Mouse (Mus musculus): ENCODE results near the gene Cmss1. TPM values are rescaled to one million over a fixed set of nuclear protein-coding genes. Genes with fewer than 3 reads are reported as not detected.
A peak's percentile ranks its signal among the peaks of the same experiment; 100 is the strongest.

Cmss1 gene
- 26.5 TPM for polyA plus RNA-seq (2012; fragmentation: generic; extraction: Trizol)

- Histone ChIP-seq H3K4me2 (ENCODE audit: low read depth) (peak within 1 kb of the TSS; percentile 99), H3K36me3 (ENCODE audit: control insufficient read depth, insufficient read depth) (no peaks in the 10 kb centered on the region), H3K27me3 (ENCODE audit: control insufficient read depth, insufficient read depth, insufficient read length) (no peaks in the 10 kb centered on the region), H3K79me2 (ENCODE audit: control insufficient read depth, insufficient read depth) (peaks cover 3% of the 10 kb centered on the region), H3ac (ENCODE audit: control insufficient read depth, insufficient read length) (peak within 1 kb of the TSS; percentile 41), H3K4me3 (peak within 1 kb of the TSS; percentile 78)
- TF ChIP-seq CEBPB (IDR thresholded peaks at IDR 0.05; ENCODE audit: insufficient read depth, poor library complexity, severe bottlenecking), result peak; percentile 76
- TF ChIP-seq POLR2AphosphoS2 (IDR thresholded peaks at IDR 0.05; ENCODE audit: insufficient read length, low read depth), result peak; percentile 69
- no peak for TF ChIP-seq USF1 (IDR thresholded peaks at IDR 0.05; ENCODE audit: low read depth)
- peak; percentile 67 for TF ChIP-seq POLR2A (IDR thresholded peaks at IDR 0.05; ENCODE audit: insufficient read length, low read depth)
- peak in 2 of 3 experiments; percentile 4 to 18 for TF ChIP-seq MYOG (IDR thresholded peaks at IDR 0.05; ENCODE audit: control insufficient read depth in 1 of 3, insufficient read depth in 1 of 3, insufficient read length in 2 of 3, low read depth in 2 of 3)
- no peak for TF ChIP-seq REST (IDR thresholded peaks at IDR 0.05; ENCODE audit: insufficient read depth, insufficient read length)
- peak; percentile 97 for TF ChIP-seq MAX (IDR thresholded peaks at IDR 0.05; ENCODE audit: low read depth)
- TF ChIP-seq TCF12 (IDR thresholded peaks at IDR 0.05; ENCODE audit: insufficient read depth, poor library complexity, severe bottlenecking), result no peak
- peak; percentile 97 for TF ChIP-seq E2F4 (IDR thresholded peaks at IDR 0.05; ENCODE audit: insufficient read depth)
- peak in 2 of 3 experiments; percentile 2 to 34 for TF ChIP-seq MYOD1 (IDR thresholded peaks at IDR 0.05; ENCODE audit: control insufficient read depth in 1 of 3, insufficient read length in 2 of 3, low read depth in 2 of 3)
- peak; percentile 35 for TF ChIP-seq SRF (IDR thresholded peaks at IDR 0.05; ENCODE audit: control insufficient read depth, insufficient read length, low read depth)
These were observed at the start of gene Cmss1 for GRCm38 (mm10) chr16:57606444-57607227. TSS of gene Cmss1 (minus strand) at chr16:57606864.

GRCm38 (mm10) chr16:57649888-57650287, 43.2 kb upstream of the Cmss1 start:
- no peaks in the 10 kb centered on the region for H3K79me2 ChIP-seq (ENCODE audit: control insufficient read depth, insufficient read depth)

GRCm38 (mm10) chr16:57641346-57641885, 34.8 kb upstream of the Cmss1 start:
- Histone ChIP-seq H3K4me2 (ENCODE audit: low read depth) (no peak overlapping the region), H3K4me3 (no peak overlapping the region), H3K27me3 (ENCODE audit: control insufficient read depth, insufficient read depth, insufficient read length) (no peaks in the 10 kb centered on the region), H3K79me2 (ENCODE audit: control insufficient read depth, insufficient read depth) (no peaks in the 10 kb centered on the region), H3ac (ENCODE audit: control insufficient read depth, insufficient read length) (no peak overlapping the region), H3K36me3 (ENCODE audit: control insufficient read depth, insufficient read depth) (no peaks in the 10 kb centered on the region)
- TF ChIP-seq POLR2AphosphoS2 (IDR thresholded peaks at IDR 0.05; ENCODE audit: insufficient read length, low read depth), result no peak
- TF ChIP-seq E2F4 (IDR thresholded peaks at IDR 0.05; ENCODE audit: insufficient read depth), result no peak
- TF ChIP-seq USF1 (IDR thresholded peaks at IDR 0.05; ENCODE audit: low read depth), result no peak
- TF ChIP-seq POLR2A (IDR thresholded peaks at IDR 0.05; ENCODE audit: insufficient read length, low read depth), result no peak
- TF ChIP-seq REST (IDR thresholded peaks at IDR 0.05; ENCODE audit: insufficient read depth, insufficient read length), result no peak
- no peak for TF ChIP-seq CEBPB (IDR thresholded peaks at IDR 0.05; ENCODE audit: insufficient read depth, poor library complexity, severe bottlenecking)
- no peak for TF ChIP-seq TCF12 (IDR thresholded peaks at IDR 0.05; ENCODE audit: insufficient read depth, poor library complexity, severe bottlenecking)

More at GRCm38 (mm10) chr16:57649888-57650287, 43.2 kb upstream of the Cmss1 start:
- no peaks in the 10 kb centered on the region for H3K27me3 ChIP-seq (ENCODE audit: control insufficient read depth, insufficient read depth, insufficient read length)
- peak overlapping the region; percentile 25 for H3K4me2 ChIP-seq (ENCODE audit: low read depth)
- H3K4me3 ChIP-seq, result no peak overlapping the region
- H3ac ChIP-seq (ENCODE audit: control insufficient read depth, insufficient read length), result no peak overlapping the region
- TF ChIP-seq SRF (IDR thresholded peaks at IDR 0.05; ENCODE audit: control insufficient read depth, insufficient read length, low read depth) (no peak), CEBPB (IDR thresholded peaks at IDR 0.05; ENCODE audit: insufficient read depth, poor library complexity, severe bottlenecking) (no peak), TCF12 (IDR thresholded peaks at IDR 0.05; ENCODE audit: insufficient read depth, poor library complexity, severe bottlenecking) (no peak), USF1 (IDR thresholded peaks at IDR 0.05; ENCODE audit: low read depth) (peak; percentile 19), POLR2A (IDR thresholded peaks at IDR 0.05; ENCODE audit: insufficient read length, low read depth) (no peak), REST (IDR thresholded peaks at IDR 0.05; ENCODE audit: insufficient read depth, insufficient read length) (no peak), MYOD1 (IDR thresholded peaks at IDR 0.05; ENCODE audit: control insufficient read depth in 1 of 3, insufficient read length in 2 of 3, low read depth in 2 of 3) (no peak), TCF3 (IDR thresholded peaks at IDR 0.05; ENCODE audit: insufficient read length, low read depth) (no peak)
- H3K36me3 ChIP-seq (ENCODE audit: control insufficient read depth, insufficient read depth), result no peaks in the 10 kb centered on the region

- Histone ChIP-seq H3K27me3 (ENCODE audit: control insufficient read depth, insufficient read depth, insufficient read length) (no peaks in the 10 kb centered on the region), H3K79me2 (ENCODE audit: control insufficient read depth, insufficient read depth) (no peaks in the 10 kb centered on the region), H3K4me3 (no peak overlapping the region), H3ac (ENCODE audit: control insufficient read depth, insufficient read length) (no peak overlapping the region), H3K36me3 (ENCODE audit: control insufficient read depth, insufficient read depth) (no peaks in the 10 kb centered on the region), H3K4me2 (ENCODE audit: low read depth) (no peak overlapping the region)
- TF ChIP-seq REST (IDR thresholded peaks at IDR 0.05; ENCODE audit: insufficient read depth, insufficient read length) (no peak), MYOD1 (IDR thresholded peaks at IDR 0.05; ENCODE audit: control insufficient read depth in 1 of 3, insufficient read length in 2 of 3, low read depth in 2 of 3) (no peak), USF1 (IDR thresholded peaks at IDR 0.05; ENCODE audit: low read depth) (no peak), CEBPB (IDR thresholded peaks at IDR 0.05; ENCODE audit: insufficient read depth, poor library complexity, severe bottlenecking) (no peak), SRF (IDR thresholded peaks at IDR 0.05; ENCODE audit: control insufficient read depth, insufficient read length, low read depth) (no peak), POLR2A (IDR thresholded peaks at IDR 0.05; ENCODE audit: insufficient read length, low read depth) (no peak), E2F4 (IDR thresholded peaks at IDR 0.05; ENCODE audit: insufficient read depth) (no peak), TCF3 (IDR thresholded peaks at IDR 0.05; ENCODE audit: insufficient read length, low read depth) (no peak), TCF12 (IDR thresholded peaks at IDR 0.05; ENCODE audit: insufficient read depth, poor library complexity, severe bottlenecking) (no peak), MYOG (IDR thresholded peaks at IDR 0.05; ENCODE audit: control insufficient read depth in 1 of 3, insufficient read depth in 1 of 3, insufficient read length in 2 of 3, low read depth in 2 of 3) (no peak), MAX (IDR thresholded peaks at IDR 0.05; ENCODE audit: low read depth) (no peak), POLR2AphosphoS2 (IDR thresholded peaks at IDR 0.05; ENCODE audit: insufficient read length, low read depth) (no peak)
These were observed 28.1 kb upstream of the Cmss1 start for GRCm38 (mm10) chr16:57634766-57635165.

Measured in myocyte (in vitro differentiated cells).